Mouse (Mus musculus): Measurements from ENCODE around the gene Mrgprb2. TPM values are rescaled to one million over a fixed set of nuclear protein-coding genes. Genes with fewer than 3 reads are reported as not detected.

Mrgprb2 gene
- total RNA-seq (2021), result not detected
- long read RNA-seq, result 0 reads

- DNase-seq (ENCODE audit: low spot score in 2 of 2), result no peak
These were observed at the start of gene Mrgprb2 for GRCm38 (mm10) chr7:48557986-48558385. TSS of gene Mrgprb2 (minus strand) at chr7:48558086.

Other genes with a start within 250 kb of the Mrgprb2 start
- not detected for gene Mrgprb8, start 169.6 kb downstream of the Mrgprb2 start, total RNA-seq (2021)
- not detected for gene Mrgprb1, start 101.7 kb downstream of the Mrgprb2 start, total RNA-seq (2021)
- not detected for gene Mrgprx2, start 58.8 kb downstream of the Mrgprb2 start, total RNA-seq (2021)
- gene Mrgprb3, start 85.7 kb upstream of the Mrgprb2 start, total RNA-seq (2021), result not detected
- 10 to 100 TPM; 24.0 to 36.3 TPM for gene Zdhhc13, start 230.9 kb upstream of the Mrgprb2 start, total RNA-seq (2021)

All from layer of hippocampus, postnatal 10 days (tissue).